Mouse (Mus musculus): Measurements from ENCODE around the gene Anp32e.

DNA sequence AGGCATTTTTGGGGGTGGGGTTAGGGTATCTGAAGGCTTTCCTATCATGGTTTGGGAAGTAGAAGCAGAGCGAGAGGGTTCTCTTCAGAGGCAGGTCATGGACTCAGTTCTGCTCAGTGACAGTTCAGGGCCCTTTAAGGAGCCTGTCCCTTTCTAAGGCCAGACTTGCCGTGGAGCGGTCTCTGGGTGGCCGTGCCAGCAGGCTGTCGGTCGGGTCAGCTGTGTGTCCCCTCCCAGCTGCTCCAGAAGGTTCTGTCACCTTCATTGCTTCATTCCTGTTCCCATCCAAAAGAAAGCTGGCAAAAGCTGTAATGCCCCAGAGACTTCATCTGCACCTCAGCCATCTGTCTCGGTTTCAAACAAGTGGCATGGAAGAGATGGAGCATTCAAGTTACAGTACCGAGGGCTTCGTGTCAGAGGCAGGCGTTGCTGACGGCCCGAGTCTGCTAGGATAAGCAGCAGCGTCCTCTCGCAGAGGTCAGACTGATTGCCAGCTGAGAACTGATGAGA lies 16.7 kb downstream of the Anp32e start:
- no peak for TF ChIP-seq POLR2A (IDR thresholded peaks at IDR 0.05; ENCODE audit: borderline replicate concordance, control insufficient read depth, low read depth, low read length)
- no peak for TF ChIP-seq CTCF (IDR thresholded peaks at IDR 0.05; ENCODE audit: control insufficient read depth, insufficient read depth, low read length)
